Mouse (Mus musculus) intestine, postnatal 0 days (tissue): ENCODE data around the gene Ykt6. TPM values are rescaled to one million over a fixed set of nuclear protein-coding genes. Genes with fewer than 3 reads are reported as not detected.
"Not testable (repeated sequence)": the region's sequence is repeated elsewhere in the genome, so short reads cannot be mapped to it uniquely, and the experiment has no call there.

ENCODE experiments used
- ATAC-seq: fragments of 200-750 bp; cut with Nextera tagmentation; 2 replicates; pipeline ENCODE4 v1.8.0; 2017; ENCODE audit warnings: mild to moderate bottlenecking, moderate TSS enrichment, moderate library complexity
- H3K27ac ChIP-seq: fragments of 300-500 bp; sonication (generic); 2 replicates; pipeline ENCODE4 v1.5.1; 2014; ENCODE audit warnings: mild to moderate bottlenecking, low read depth, low read length, moderate library complexity
- H3K27me3 ChIP-seq: fragments of 300-500 bp; sonication (generic); replicated peaks from 2 replicates; pipeline ENCODE4 v1.6.1; 2014; ENCODE audit warnings: low read length, mixed read lengths; ENCODE audit not compliant: control insufficient read depth, insufficient read depth
- H3K36me3 ChIP-seq: fragments of 300-500 bp; sonication (generic); 2 replicates; pipeline ENCODE4 v1.6.1; 2014; ENCODE audit warnings: mild to moderate bottlenecking, moderate library complexity; ENCODE audit not compliant: control insufficient read depth, insufficient read depth
- H3K4me1 ChIP-seq: fragments of 300-500 bp; sonication (generic); replicated peaks from 2 replicates; pipeline ENCODE4 v1.6.1; 2014; ENCODE audit warnings: antibody characterized with exemption, low read length, mixed read lengths; ENCODE audit not compliant: control insufficient read depth, insufficient read depth
- H3K4me2 ChIP-seq: fragments of 300-500 bp; sonication (generic); replicated peaks from 2 replicates; pipeline ENCODE4 v1.6.1; 2014; ENCODE audit warnings: low read depth, mild to moderate bottlenecking, moderate library complexity
- H3K4me3 ChIP-seq: fragments of 300-500 bp; sonication (generic); 2 replicates; pipeline ENCODE4 v1.5.1; 2014; ENCODE audit warnings: low read depth, low read length
- H3K9ac ChIP-seq: fragments of 300-500 bp; sonication (generic); 2 replicates; pipeline ENCODE4 v1.6.1; 2014; ENCODE audit warnings: mild to moderate bottlenecking, low read depth, low read length
- H3K9me3 ChIP-seq: fragments of 300-500 bp; sonication (generic); 2 replicates; pipeline ENCODE4 v1.6.1; 2016; ENCODE audit warnings: mixed run types; ENCODE audit not compliant: control insufficient read depth
- CTCF ChIP-seq: sonication (generic); IDR thresholded peaks from 2 replicates; pipeline ENCODE4 v1.5.1; 2016; ENCODE audit warnings: low read depth, mild to moderate bottlenecking, control low read depth, antibody characterized with exemption, moderate library complexity
- WGBS: fragments of 180-500 bp; shearing (Covaris S2); extraction: QIAGEN DNeasy Blood & Tissue Kit; methylation state at CpG from one replicate; pipeline ENCODE4 v1.1.7; 2014; 5-methylcytosine and 5-hydroxymethylcytosine counted together
- polyA plus RNA-seq: library from polyadenylated mRNA; unstranded; fragments of >200 nt; fragmentation: Nextera tagmentation; extraction: Ambion mirVana; gene quantifications from 2 replicates; pipeline ENCODE4 v1.2.1, GENCODE M21; 2015

The Ykt6 gene
- polyA plus RNA-seq, 1 experiment from 2014 or later, result 53.8 TPM

- no peak for TF ChIP-seq CTCF
- 78% methylated on average over 14 of the region's 14 CpGs for WGBS
- Histone ChIP-seq H3K27ac (peak overlapping the region; percentile 46), H3K36me3 (no peaks in the 10 kb centered on the region), H3K9ac (no peak overlapping the region), H3K4me2 (no peak overlapping the region), H3K27me3 (no peaks in the 10 kb centered on the region), H3K4me1 (peaks cover 29% of the 10 kb centered on the region), H3K9me3 (no peaks in the 10 kb centered on the region), H3K4me3 (no peak overlapping the region)
- no peak for ATAC-seq
Observed at GRCm38 (mm10) chr11:6000961-6001682, 45.6 kb downstream of the Ykt6 start.

- Histone ChIP-seq H3K27me3 (no peaks in the 10 kb centered on the region), H3K4me3 (no peak overlapping the region), H3K9me3 (no peaks in the 10 kb centered on the region), H3K4me1 (peaks cover 29% of the 10 kb centered on the region), H3K36me3 (no peaks in the 10 kb centered on the region), H3K9ac (no peak overlapping the region), H3K4me2 (no peak overlapping the region), H3K27ac (peak overlapping the region; percentile 7)
- WGBS, result 63% methylated on average over 9 of the region's 9 CpGs
- 0 out of 2 replicates have a peak, but pooled peaks have one; percentile 13 for TF ChIP-seq CTCF
- ATAC-seq, result peak; percentile 65
Observed at GRCm38 (mm10) chr11:6001981-6002649, 46.6 kb downstream of the Ykt6 start.

- 43% methylated on average over 2 of the region's 2 CpGs for WGBS
- H3K27ac ChIP-seq, result 0 out of 2 replicates have a peak overlapping the region, but pooled peaks have one; percentile 7
- no peak for ATAC-seq
Observed at GRCm38 (mm10) chr11:6003046-6003639, 47.6 kb downstream of the Ykt6 start.

GRCm38 (mm10) chr11:6005374-6006043 is 50.0 kb downstream of the Ykt6 start:
- not testable (repeated sequence) for H3K27me3 ChIP-seq, H3K9me3 ChIP-seq, H3K36me3 ChIP-seq, H3K9ac ChIP-seq, H3K4me3 ChIP-seq, H3K4me2 ChIP-seq
- WGBS, result 5% methylated on average over 1 of the region's 4 CpGs
- peak; percentile 34; the same call in 1 of the 2 replicates for ATAC-seq
- peaks cover 29% of the 10 kb centered on the region for H3K4me1 ChIP-seq
- H3K27ac ChIP-seq, result peak overlapping the region; percentile 42; the same call in 1 of the 2 replicates

More at GRCm38 (mm10) chr11:6003046-6003639, 47.6 kb downstream of the Ykt6 start:
- Histone ChIP-seq H3K9me3 (no peaks in the 10 kb centered on the region), H3K9ac (no peak overlapping the region), H3K4me1 (peaks cover 29% of the 10 kb centered on the region), H3K4me3 (no peak overlapping the region), H3K4me2 (no peak overlapping the region), H3K36me3 (no peaks in the 10 kb centered on the region), H3K27me3 (no peaks in the 10 kb centered on the region)
- TF ChIP-seq CTCF, result peak; percentile 57

- H3K4me1 ChIP-seq, result peaks cover 23% of the 10 kb centered on the region
- WGBS, result 2% methylated on average over 38 of the region's 44 CpGs
- H3K27me3 ChIP-seq, ATAC-seq, H3K9me3 ChIP-seq, H3K36me3 ChIP-seq: not testable (repeated sequence)
- H3K4me3 ChIP-seq, result peak overlapping the region; percentile 41
- peak overlapping the region; percentile 58 for H3K4me2 ChIP-seq
- H3K27ac ChIP-seq, result peak overlapping the region; percentile 41
- peak overlapping the region; percentile 37; the same call in 1 of the 2 replicates for H3K9ac ChIP-seq
Observed at GRCm38 (mm10) chr11:6006351-6007009, 51.0 kb downstream of the Ykt6 start.

- ATAC-seq, H3K27me3 ChIP-seq, H3K9me3 ChIP-seq, H3K36me3 ChIP-seq: not testable (repeated sequence)
- 5% methylated on average over 22 of the region's 49 CpGs for WGBS
- Histone ChIP-seq H3K9ac (peak overlapping the region; percentile 37; the same call in 1 of the 2 replicates), H3K27ac (peak overlapping the region; percentile 41; the same call in 1 of the 2 replicates), H3K4me3 (peak overlapping the region; percentile 41), H3K4me1 (peaks cover 22% of the 10 kb centered on the region), H3K4me2 (peak overlapping the region; percentile 58)
Observed at GRCm38 (mm10) chr11:6007010-6007778, 51.7 kb downstream of the Ykt6 start.

GRCm38 (mm10) chr11:6007779-6008128 is 52.3 kb downstream of the Ykt6 start:
- H3K4me2 ChIP-seq, result peak overlapping the region; percentile 58
- H3K36me3 ChIP-seq, H3K27me3 ChIP-seq, ATAC-seq, H3K9me3 ChIP-seq: not testable (repeated sequence)
- peak overlapping the region; percentile 41 for H3K4me3 ChIP-seq
- 0 out of 2 replicates have a peak overlapping the region, but pooled peaks have one; percentile 37 for H3K9ac ChIP-seq
- H3K4me1 ChIP-seq, result peaks cover 19% of the 10 kb centered on the region
- peak overlapping the region; percentile 41; the same call in 1 of the 2 replicates for H3K27ac ChIP-seq
- WGBS, result 23% methylated on average over 11 of the region's 13 CpGs
